Mouse (Mus musculus) megakaryocyte, adult 5-6 weeks (primary cell): Measurements from ENCODE around the gene Gm4969. TPM values are rescaled to one million over a fixed set of nuclear protein-coding genes. Genes with fewer than 3 reads are reported as not detected.
A peak's percentile ranks its signal among the peaks of the same experiment; 100 is the strongest.
"Not testable (repeated sequence)": the region's sequence is repeated elsewhere in the genome, so short reads cannot be mapped to it uniquely, and the experiment has no call there.

Experiments used
- ATAC-seq: 2 replicates; pipeline ENCODE4 v1.8.0; 2016; ENCODE audit warnings: mild to moderate bottlenecking, inconsistent platforms; ENCODE audit not compliant: poor library complexity, severe bottlenecking
- total RNA-seq, 2 experiments: library from RNA; stranded (forward) in 1 of 2; stranded (reverse) in 1 of 2; fragments of 153-499, 151-499 nt in 1 of 2; fragments of 221-1000, 200-1000 nt in 1 of 2; gene quantifications; 2 replicates each; pipeline versions ENCODE4 v1.2.3 to v1.2.4; 2015 to 2017

Gm4969 gene
- total RNA-seq, 2 experiments from 2014 or later: 0.29 TPM; not detected in 1

DNA sequence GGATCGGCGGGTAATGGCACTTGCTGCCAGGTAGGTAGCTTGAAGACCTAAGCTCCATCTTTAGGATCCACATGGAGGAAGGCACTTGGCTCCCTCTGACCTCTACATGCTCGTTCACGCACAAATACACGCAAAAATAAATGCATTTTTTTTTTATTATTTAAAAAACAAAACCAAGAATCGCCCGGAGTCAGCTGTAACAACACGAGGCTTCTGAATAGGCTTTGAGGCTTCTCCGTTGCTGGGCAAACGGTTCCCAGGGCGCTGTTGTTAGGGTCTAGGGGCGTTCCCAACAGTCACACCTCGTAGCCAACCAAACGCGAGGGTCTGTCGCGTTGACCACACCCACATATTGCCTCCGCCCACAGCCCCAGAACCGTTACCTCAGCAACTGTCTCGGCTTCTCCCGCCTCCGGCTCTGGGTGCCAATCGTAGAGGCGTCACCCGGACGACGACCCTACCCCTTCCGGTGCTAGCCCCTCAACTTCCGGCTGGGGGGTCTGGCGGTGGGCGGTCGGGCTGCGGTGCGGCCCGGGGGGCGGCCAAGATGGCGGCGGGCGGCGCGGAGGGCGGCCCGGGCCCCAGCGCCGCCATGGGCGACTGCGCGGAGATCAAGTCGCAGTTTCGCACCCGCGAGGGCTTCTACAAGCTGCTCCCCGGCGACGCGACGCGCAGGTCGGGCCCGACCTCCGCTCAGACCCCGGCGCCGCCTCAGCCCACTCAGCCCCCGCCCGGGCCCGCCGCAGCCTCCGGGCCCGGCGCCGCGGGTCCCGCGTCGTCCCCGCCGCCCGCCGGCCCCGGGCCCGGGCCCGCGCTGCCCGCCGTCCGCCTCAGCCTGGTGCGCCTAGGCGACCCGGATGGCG lies 42.2 kb downstream of the Gm4969 start, which contains the start of gene Dmwd:
Gene Dmwd (plus strand): TSS at position 505 of the 863 bp plus-strand sequence.
- peak; percentile 71 for ATAC-seq

DNA sequence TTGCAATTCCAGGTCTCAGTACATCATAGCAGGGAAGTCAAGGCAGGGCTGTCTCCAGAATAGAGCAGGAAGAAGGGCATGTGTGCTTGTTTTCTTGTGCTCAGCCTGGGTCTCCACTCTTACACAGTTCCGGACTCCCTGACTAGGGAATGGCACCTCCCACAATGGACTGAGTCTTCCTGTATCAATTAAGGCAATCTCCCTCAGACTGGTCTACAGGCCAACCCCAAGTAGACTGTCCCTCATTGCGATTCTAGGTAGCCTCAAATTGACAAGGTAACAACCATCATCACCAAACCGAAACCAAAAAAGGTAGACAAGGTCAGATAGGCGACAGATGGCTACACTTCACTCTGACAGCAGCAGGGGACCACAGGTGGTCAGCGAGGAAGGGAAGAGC lies 42.9 kb downstream of the Gm4969 start:
- no peak for ATAC-seq

DNA sequence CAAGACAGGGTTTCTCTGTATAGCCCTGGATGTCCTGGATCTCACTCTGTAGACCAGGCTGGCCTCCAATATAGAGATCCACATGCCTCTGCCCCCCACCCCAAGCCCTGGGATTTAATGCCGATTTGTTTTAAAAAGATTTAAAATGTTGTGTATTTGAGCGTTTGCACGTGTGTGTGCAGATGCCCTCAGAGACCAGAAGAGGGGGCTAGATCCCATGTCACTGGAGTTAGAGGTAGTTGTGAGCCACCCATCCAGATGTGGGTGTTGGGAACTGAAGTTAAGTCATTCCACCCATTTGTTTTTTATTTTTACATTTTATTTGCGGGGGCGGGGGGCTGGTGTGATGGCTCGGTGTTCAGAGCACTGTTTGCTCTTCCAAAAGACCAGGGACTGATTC lies 43.7 kb downstream of the Gm4969 start:
- ATAC-seq: no peak

DNA sequence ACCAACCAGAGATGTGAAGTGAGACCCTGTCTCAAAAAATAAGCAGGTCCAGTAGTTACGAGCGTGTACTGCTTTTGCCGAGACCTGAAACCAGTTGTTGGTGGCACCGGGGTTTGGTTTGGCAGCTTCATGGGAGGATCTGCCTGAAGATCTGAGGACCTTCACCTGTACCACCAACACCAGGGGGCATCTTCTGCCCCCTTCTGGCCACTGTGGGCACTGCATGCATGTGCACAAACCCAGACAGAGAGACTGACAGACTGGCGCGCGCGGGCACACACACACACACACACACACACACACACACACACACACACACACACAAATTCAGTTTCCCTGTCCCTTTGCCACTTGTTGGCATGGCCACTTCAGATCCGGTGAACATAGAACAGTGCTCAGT lies 44.7 kb downstream of the Gm4969 start:
- no peak for ATAC-seq

DNA sequence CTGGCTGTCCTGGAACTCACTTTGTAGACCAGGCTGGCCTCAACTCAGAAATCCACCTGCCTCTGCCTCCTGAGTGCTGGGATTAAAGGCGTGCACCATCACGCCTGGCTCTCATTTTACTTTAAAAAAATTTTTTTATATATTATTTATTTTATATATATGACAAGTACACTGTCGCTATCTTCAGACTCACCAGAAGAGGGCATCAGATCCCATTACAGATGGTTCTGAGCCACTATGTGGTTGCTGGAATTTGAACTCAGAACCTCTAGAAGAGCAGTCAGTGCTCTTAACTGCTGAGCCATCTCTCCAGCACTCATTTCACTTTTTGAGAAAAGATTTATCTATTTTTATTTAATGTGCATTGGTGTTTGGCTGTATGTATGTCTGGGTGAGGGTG lies 47.1 kb downstream of the Gm4969 start:
- ATAC-seq: not testable (repeated sequence)

GRCm38 (mm10) chr7:19069500-19069899 lies 48.7 kb downstream of the Gm4969 start:
- peak; percentile 43 for ATAC-seq

DNA sequence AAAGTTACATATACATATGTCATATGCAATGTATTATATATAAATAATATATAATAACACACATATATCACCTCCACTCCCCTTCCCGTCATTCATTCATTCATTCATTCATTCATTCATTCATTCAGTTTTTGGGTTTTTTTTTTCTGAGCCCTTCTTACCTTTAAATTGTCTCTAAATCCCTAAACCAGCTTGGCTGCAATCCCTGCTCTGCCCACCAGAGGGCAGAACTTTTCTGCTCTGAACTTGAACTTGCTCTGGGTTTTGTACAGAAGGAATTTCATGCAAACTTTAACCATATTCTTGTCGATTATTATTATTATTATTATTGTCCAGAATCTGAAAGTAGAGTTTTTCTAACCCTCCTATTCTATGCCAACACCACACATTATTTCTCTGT lies 49.5 kb downstream of the Gm4969 start:
- peak; percentile 68; the same call in 1 of the 2 replicates for ATAC-seq

GRCm38 (mm10) chr7:19067935-19068334 lies 50.2 kb downstream of the Gm4969 start:
- ATAC-seq: no peak

DNA sequence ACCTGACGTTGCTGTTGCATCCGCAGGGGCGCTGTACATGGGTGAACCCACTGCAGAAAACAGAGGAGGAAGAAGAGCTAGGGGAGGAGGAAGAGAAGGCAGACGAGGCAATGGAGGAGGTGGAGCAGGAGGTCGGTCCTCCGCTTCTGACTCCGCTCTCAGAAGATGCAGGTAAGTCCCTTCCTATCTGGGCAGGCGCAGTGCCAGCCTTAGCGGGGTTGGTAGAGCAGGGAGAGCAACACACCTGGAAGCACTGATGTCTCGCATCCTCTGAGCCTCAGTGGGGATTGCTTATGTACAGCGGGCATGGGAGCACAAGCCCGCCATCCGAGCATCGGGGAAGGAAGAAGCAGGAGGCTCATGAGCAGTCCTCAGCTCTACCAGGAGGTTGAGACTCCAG lies 51.1 kb downstream of the Gm4969 start:
- ATAC-seq: no peak

GRCm38 (mm10) chr7:19065896-19066295 lies 52.3 kb downstream of the Gm4969 start:
- ATAC-seq: no peak

- no peak for ATAC-seq
Measured at GRCm38 (mm10) chr7:19057405-19057804, 60.8 kb downstream of the Gm4969 start.

DNA sequence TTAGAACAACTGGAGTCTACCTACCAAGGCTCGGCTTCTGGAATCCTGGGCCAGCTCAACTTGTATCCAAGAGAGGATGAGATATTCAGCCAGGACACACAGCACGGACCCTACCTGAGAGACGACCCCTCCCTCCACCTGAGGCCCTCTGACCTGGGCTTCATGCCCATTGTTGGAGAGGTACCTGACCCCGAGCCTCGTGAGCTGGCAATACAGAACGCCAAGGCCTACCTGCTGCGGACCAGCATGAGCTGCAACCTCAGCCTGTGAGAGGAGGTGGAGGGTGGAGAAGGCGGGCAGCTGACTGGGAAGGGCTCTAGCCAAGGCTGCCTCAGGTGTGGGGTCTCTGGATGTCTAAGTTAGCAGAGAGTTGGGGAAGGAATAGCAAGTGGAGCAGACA lies 63.1 kb downstream of the Gm4969 start:
- ATAC-seq: no peak

DNA sequence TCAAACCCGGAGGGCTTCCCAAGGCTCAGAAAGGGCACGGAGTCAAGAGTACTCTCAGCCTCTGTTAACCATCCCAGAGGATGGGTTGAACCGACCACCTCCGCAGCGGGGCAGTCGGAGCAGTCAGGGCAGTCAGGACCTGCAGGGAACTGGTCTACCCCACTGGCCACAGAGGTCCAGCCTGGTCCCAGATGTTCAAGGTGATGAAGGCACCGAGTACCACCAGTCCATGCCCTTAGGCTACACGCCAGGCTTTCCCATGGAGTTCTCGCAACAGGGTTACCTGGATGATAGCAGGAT lies 63.4 kb downstream of the Gm4969 start:
- ATAC-seq: no peak

DNA sequence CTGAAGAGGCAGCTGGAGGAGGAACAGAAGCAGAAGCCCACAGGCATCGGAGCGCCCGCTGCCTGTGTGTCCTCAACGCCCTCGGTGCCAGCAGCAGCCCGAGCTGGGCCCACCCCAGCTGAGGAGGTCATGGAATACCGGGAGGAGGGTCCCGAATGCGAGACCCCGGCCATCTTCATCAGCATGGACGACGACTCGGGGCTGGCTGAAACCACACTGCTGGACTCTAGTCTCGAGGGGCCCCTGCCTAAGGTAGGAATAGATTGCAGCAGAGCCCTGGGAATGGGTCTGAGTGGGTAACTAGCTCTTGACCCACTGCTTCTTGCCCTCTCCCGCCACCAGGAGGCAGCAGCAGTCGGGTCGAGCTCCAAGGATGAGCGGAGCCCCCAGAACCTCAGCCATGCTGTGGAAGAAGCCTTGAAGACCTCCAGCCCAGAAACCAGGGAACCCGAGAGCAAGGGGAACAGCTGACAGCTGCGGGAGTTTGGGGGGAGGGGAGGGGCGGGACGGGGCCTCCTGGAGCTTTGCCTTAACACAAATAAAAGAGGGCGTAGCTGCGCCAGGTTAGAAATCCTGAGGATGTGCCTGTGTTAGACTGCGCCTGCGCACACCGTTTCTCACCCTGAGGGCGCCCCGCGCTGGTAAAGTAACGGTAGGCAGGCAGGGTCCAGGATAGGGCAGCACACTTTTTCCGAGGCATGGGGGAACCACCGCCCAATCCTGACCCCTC lies 64.0 kb downstream of the Gm4969 start, which contains the start of gene Rsph6a:
Gene Rsph6a (plus strand): TSS at position 644 of the 730 bp plus-strand sequence.
- ATAC-seq: no peak

DNA sequence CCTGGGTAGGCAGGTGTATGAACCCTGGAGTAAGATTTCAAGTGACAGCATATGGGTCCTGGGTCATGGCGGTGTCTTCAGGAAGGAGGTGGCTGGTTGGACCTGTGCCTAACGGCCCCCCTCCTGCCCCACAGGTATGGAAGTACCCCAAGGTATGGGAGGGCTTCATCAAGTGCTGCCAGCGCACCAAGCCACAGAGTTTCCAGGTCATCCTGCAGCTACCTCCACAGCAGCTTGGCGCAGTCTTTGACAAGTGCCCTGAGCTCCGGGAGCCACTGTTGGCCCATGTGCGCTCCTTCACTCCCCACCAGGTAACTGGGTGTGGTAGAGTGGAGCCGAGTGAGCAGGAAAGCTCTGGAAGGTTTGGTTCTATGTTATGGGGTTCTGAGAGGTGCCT lies 65.0 kb downstream of the Gm4969 start:
- no peak for ATAC-seq

DNA sequence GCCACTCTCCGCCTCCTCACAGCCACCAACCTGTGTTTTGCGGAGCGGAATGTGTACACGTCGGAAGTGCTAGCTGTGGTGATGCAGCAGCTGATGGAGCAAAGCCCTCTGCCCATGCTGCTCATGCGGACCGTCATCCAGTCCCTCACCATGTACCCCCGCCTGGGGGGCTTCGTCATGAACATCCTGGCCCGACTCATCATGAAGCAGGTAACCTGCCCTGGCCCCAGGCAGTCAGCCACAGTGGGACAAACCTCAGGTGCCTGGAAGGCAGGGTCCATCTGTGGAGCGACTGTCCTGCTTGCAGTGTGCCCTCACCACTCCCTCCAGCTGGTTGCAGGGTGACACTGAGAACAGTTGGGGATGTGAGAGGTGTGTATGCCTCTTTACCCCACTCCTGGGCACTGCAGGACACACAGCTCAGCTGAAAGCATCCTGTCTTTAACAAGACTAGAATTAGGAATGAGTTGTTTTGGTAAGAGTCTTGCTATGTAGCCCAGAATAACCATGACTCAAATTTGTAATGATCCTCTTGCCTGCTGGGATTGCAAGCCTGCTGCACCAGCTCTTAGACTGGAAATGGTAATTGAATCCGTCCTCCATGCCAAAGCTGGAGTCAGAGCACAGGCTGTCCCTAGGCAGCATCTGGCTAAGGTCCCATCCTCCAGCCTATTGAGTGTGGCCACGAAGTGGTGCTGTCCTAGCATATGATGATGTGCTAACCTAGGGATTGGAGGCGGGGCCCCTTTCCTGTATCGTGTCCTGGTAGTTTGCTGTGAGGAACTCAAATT lies 65.6 kb downstream of the Gm4969 start:
- ATAC-seq: no peak

- ATAC-seq: no peak
Measured at GRCm38 (mm10) chr7:19051161-19051560, 67.0 kb downstream of the Gm4969 start.

DNA sequence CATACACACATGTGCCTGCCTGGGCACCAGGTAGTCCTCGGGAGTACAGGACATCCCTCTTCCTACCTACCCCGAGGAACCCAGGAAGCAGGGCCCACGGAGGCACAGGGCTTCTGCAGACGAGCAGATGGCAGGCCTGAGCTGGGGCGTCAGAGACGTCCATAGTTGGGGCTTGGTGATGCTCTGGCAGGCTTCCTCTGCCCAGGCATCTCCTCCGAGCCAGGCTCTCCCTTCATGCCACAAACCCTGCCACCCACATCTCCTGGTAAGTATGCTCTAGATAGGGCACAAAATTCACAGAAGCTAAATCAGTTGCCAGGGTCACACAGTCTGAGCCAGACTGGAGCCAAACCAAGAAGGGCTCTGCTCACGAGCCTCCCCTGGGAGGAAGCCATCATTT lies 68.0 kb downstream of the Gm4969 start:
- ATAC-seq: no peak

DNA sequence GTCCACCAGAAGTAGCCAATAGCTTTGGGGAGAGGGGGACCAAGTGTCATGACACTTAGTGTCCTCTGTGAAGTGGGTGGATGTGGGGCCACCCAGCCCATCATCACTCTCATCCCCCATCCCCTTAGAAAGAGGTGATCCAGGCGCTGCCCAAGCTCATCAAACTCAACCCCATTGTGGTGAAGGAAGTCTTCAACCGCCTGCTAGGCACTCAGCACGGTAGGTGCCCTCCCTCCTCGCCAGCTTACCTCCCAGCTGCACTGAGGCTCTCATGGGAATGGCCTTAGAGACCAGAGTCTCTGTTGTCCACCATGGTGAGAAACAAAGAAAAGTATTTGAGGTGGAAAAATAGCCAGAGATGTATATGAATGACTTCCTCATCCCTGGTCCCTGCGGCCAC lies 68.9 kb downstream of the Gm4969 start:
- no peak for ATAC-seq
